Mouse (Mus musculus): ENCODE data around the gene Hypk. TPM values are rescaled to one million over a fixed set of nuclear protein-coding genes. Genes with fewer than 3 reads are reported as not detected.

The Hypk gene
- polyA plus RNA-seq (2017; shearing (Covaris generic)): 119 TPM

DNA sequence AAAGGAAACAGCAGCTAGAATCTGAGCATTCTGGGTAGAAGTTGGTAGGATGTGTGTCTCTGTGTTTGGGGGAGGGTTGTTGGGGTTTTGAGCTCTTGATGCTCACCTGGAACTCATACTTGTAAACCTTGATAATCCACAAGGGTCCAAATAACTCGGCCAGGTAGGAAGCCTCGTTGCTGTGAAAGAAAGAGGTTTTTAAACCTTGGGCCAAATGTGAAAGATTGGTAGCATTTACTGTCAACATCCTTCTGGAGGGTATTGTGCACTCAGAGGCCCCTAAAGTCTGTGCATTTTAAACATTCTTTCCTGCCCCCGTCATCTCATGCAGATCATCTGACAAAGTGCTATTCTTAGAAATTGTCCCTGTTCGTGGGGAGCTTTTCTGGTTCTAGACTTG, at the start of gene Hypk:
Gene Hypk, plus strand, starts transcription at position 301 of the 400 bp plus-strand sequence.

DNA sequence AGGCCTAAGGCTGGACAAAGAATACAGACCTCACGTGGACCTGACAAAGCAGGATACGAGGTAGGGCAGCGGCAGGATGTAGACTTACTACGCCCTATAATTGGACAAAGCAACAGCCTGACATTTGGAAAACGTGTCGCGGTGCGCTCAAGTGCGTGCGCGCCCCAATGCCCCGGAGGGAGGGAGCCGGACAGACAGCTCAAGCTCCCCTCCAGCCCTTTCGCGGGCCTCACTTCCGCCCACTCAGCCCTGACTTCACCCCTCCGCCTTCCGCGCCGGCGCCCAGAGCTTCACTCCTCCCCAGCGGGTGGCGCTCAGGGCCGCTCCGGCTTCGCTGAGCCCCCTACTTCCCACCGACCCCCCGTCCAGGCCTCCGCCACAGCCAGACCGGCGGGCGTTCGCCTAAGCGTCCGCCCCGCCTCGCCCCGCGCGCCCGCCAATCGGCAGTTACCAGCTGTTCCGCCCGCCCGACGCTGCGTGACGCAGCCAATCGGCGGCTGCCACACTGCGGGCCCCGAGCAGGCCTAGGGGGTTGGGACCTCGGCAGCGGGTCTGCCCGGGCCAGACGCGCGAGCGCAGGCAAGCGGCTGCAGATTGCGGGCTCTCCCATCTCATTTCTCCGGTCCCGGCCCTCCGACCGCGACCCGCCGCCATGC, 39.6 kb upstream of the Hypk start, which contains the start of the genes Pdia3 and Catsper2:
Gene Pdia3, plus strand, starts transcription at position 389 of the 656 bp plus-strand sequence.
Gene Catsper2, minus strand, starts transcription at position 406 of the 656 bp plus-strand sequence.

DNA sequence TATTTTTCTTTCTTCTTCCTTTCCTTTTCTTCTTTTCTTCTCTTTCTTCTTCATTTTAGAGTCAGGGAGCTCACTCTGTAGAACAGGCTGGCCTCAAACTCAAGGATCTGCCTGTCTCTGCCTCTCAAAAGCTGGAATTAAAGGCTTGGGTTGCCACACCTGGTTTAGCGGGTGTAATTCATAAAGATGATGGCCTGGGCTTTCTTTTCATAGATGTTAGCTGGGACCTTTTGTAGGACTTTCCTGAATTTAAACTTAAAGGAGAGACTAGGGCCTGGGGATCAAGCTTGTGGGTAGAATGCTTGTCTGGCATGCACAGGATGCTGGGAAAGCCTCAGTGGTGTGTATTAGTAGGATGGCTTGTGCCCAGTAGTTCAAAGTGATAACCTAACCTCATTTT, 8.9 kb upstream of the Hypk start, which contains the start of gene Ell3:
Gene Ell3, minus strand, starts transcription at position 101 of the 400 bp plus-strand sequence.

DNA sequence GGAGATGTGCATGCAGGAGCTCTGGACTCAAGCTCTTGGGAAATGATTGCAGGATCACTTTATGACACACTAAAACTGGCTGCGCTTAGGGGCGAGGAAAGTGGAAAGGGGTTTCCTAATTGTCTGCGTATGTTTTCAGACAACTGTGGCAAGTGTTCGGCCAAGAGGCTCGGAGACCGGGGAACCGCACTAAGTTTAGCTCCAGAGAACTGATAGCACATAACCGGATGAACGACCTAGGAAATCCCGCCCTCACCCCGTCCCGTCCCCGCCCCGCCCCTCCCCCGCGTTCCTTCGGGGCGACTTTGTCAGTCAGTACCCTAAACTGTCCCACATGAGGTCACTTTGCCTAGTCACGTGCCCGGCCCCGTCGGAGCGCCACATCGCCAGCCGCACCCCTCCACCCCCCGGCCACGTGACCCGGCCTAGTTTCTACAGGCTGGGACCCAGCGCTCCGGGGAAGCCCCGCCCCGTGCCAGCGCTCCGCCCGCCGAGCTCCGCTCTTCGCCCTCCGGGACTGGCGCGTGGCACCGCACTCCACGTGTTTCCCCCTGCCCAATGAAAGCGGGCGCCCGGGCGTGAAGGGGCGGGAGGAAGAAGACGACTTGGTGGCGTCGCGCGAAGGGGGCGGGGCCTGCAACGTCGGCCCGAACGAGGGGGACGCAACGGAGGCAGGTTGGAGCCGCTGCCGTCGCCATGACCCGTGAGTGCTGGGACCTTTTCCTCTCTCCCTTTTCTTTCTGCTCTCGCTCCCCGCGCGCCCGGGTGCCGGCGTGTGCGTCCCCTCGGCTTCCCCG, 4.2 kb upstream of the Hypk start, which contains the start of gene Serf2:
Gene Serf2, plus strand, starts transcription at position 457 of the 797 bp plus-strand sequence.

DNA sequence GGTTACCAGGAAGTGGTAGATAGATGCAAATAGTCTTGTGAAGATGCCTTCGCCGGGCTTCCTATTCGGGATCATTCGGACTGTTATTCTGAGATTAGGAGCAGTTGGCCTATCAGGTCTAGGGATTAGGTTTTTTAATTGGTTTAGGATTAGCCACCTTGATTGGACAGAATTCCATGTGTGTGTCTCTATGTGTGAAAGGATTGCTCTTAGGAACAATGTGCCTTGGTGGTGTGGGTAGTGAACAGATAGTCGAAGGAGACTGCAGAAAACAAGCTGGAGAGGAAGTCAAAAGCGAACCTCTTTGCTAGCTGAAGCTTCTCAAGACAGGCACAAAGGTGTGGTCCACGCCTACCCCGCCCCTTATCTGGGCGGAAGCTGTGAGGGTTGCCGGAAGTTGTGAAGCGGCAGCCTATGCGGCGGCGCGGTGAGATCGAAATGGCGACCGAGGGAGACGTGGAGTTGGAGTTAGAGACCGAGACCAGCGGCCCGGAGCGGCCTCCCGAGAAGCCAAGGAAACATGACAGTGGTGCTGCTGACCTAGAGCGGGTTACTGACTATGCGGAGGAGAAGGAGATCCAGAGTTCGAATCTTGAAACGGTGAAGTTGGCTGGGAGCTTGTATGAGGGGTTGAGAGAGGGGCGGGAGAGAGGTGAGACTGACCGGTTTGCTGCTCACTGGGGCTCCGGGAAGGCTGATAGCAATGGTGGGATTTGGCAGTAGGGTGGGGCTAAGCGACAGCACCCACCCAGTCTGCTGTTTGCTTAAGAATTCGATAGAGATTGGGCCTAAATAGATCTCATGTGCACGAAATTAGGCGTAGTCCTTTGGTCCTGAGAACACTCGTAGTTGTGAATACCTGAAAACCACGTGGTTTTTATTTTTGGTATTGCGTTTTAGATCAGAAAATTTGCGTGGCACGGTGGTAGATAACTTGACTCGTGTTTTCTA, 3.9 kb downstream of the Hypk start, which contains the start of gene Serinc4:
Gene Serinc4, minus strand, starts transcription at position 90 of the 951 bp plus-strand sequence.

DNA sequence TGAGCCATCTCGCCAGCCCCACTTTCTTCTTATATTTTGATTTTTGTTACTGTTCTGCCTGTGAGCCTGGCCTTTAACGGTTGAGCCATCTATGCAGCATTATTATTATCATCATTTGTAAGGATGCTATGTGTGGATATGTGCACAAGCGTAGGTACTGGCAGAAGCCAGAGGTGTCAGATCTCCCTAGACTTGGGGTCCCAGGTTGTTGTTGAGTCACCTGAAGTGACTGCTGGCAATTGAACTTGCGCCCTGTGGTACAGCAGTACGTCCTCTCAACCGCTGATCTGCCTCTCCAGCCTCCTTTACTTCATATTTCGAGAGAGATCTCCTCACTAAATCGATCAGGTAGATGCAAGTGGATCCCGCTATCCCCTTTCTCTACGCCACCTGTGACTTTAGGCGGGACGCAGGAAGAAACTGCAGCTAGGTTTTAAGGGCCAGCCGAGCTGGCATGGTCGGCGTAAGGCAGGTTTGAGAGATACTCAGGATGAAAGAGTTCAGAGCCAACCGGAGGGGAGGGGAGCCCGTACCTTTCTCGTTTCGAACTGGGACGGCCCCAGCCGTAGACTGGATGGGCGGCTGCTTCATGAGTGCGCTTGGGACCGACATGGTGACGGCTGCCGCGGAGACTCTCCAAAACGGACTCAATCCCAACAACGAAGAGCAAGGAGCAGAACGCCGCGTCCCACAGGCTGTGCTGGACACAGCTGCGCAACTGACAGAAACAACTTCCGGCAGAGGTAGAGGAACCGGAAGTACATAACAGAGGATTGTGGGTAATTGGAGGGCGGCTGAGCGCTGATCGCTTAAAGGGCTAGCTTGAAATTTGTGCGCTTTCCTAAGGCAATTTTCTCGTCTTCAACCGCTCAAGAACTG, 20.4 kb downstream of the Hypk start, which contains the start of gene Mfap1b:
Gene Mfap1b, minus strand, starts transcription at position 767 of the 879 bp plus-strand sequence.

DNA sequence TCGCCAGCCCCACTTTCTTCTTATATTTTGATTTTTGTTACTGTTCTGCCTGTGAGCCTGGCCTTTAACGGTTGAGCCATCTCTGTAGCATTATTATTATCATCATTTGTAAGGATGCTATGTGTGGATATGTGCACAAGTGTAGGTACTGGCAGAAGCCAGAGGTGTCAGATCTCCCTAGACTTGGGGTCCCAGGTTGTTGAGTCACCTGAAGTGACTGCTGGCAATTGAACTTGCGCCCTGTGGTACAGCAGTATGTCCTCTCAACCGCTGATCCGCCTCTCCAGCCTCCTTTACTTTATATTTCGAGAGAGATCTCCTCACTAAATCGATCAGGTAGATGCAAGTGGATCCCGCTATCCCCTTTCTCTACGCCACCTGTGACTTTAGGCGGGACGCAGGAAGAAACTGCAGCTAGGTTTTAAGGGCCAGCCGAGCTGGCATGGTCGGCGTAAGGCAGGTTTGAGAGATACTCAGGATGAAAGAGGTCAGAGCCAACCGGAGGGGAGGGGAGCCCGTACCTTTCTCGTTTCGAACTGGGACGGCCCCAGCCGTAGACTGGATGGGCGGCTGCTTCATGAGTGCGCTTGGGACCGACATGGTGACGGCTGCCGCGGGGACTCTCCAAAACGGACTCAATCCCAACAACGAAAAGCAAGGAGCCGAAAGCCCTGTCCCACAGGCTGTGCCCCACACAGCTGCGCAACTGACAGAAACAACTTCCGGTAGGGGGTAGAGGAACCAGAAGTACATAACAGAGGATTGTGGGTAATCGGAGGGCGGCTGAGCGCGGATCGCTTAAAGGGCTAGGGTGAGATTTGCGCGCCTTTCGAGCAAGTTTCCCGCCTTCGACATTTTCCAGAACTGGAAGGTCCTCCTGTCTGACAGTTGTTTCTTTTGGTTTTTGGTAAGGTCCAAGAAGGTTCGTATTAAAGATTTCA, 53.1 kb downstream of the Hypk start, which contains the start of the genes Mfap1a and Wdr76:
Gene Mfap1a, minus strand, starts transcription at position 724 of the 941 bp plus-strand sequence.
Gene Wdr76, plus strand, starts transcription at position 782 of the 941 bp plus-strand sequence.

Other genes with a start within 250 kb of the Hypk start
- gene Trp53bp1, start 181.9 kb upstream of the Hypk start, polyA plus RNA-seq (2017; shearing (Covaris generic)): 53.6 TPM
- 0.05 TPM for gene Map1a, start 163.7 kb upstream of the Hypk start, polyA plus RNA-seq (2017; shearing (Covaris generic))
- gene Ppip5k1, start 97.9 kb upstream of the Hypk start, polyA plus RNA-seq (2017; shearing (Covaris generic)): 8.7 TPM
- 0.37 TPM for gene Ckmt1, start 95.6 kb upstream of the Hypk start, polyA plus RNA-seq (2017; shearing (Covaris generic))
- gene Strc, start 66.1 kb upstream of the Hypk start, polyA plus RNA-seq (2017; shearing (Covaris generic)): 0.17 TPM
- gene Pdia3, start 39.5 kb upstream of the Hypk start, polyA plus RNA-seq (2017; shearing (Covaris generic)): 415 TPM
- gene Catsper2, start 39.5 kb upstream of the Hypk start, polyA plus RNA-seq (2017; shearing (Covaris generic)): 1.5 TPM
- 0.16 TPM for gene Ell3, start 9.0 kb upstream of the Hypk start, polyA plus RNA-seq (2017; shearing (Covaris generic))
- gene Serf2, start 4.1 kb upstream of the Hypk start, polyA plus RNA-seq (2017; shearing (Covaris generic)): 372 TPM
- 0.98 TPM for gene Serinc4, start 3.5 kb downstream of the Hypk start, polyA plus RNA-seq (2017; shearing (Covaris generic))
- gene Mfap1b, start 20.8 kb downstream of the Hypk start, polyA plus RNA-seq (2017; shearing (Covaris generic)): 134 TPM
- 36.0 TPM for gene Mfap1a, start 53.4 kb downstream of the Hypk start, polyA plus RNA-seq (2017; shearing (Covaris generic))
- gene Wdr76, start 53.4 kb downstream of the Hypk start, polyA plus RNA-seq (2017; shearing (Covaris generic)): 6.1 TPM